Mouse (Mus musculus) forebrain, embryonic 11.5 days (tissue): ENCODE measurements at regions not wholly inside any gene's neighbourhood (a gene's known extent, or its start where the extent isn't known, plus 50 kb on each side); places are given as distances from the start of the nearest gene placed in this dataset.

Experiments used
- ATAC-seq: fragments of 200-750 bp; cut with Nextera tagmentation; replicated peaks from 2 replicates; pipeline ENCODE4 v1.8.0; 2017; ENCODE audit warnings: moderate TSS enrichment; ENCODE audit not compliant: low FRiP score
- DNase-seq: peaks from one replicate; pipeline ENCODE4 v3.0.0-alpha.2; 2017; ENCODE audit warnings: low spot score
- H3K27ac ChIP-seq: fragments of 300-500 bp; sonication (generic); 2 replicates; pipeline ENCODE4 v1.5.1; 2014; ENCODE audit warnings: low read depth, low read length
- H3K27me3 ChIP-seq: fragments of 300-500 bp; sonication (generic); 2 replicates; pipeline ENCODE4 v1.6.1; 2014; ENCODE audit warnings: mild to moderate bottlenecking, low read length, mixed read lengths; ENCODE audit not compliant: control insufficient read depth, insufficient read depth
- H3K36me3 ChIP-seq: fragments of 300-500 bp; sonication (generic); 2 replicates; pipeline ENCODE4 v1.6.1; 2014; ENCODE audit warnings: mild to moderate bottlenecking, low read length, moderate library complexity, mixed read lengths; ENCODE audit not compliant: control insufficient read depth, insufficient read depth
- H3K4me1 ChIP-seq: fragments of 300-500 bp; sonication (generic); replicated peaks from 2 replicates; pipeline ENCODE4 v1.6.1; 2014; ENCODE audit warnings: low read length, mixed read lengths; ENCODE audit not compliant: control insufficient read depth, insufficient read depth
- H3K4me2 ChIP-seq: fragments of 300-500 bp; sonication (generic); 2 replicates; pipeline ENCODE4 v1.6.1; 2014; ENCODE audit warnings: low read depth, mild to moderate bottlenecking, low read length, moderate library complexity, mixed read lengths; ENCODE audit not compliant: severe bottlenecking
- H3K4me3 ChIP-seq: fragments of 300-500 bp; sonication (generic); 2 replicates; pipeline ENCODE4 v1.5.1; 2014; ENCODE audit warnings: low read depth, low read length
- H3K9ac ChIP-seq: fragments of 300-500 bp; sonication (generic); 2 replicates; pipeline ENCODE4 v1.6.1; 2014; ENCODE audit warnings: low read length
- H3K9me3 ChIP-seq: fragments of 300-500 bp; sonication (generic); 2 replicates; pipeline ENCODE4 v1.6.1; 2016; ENCODE audit warnings: low read length, mixed read lengths; ENCODE audit not compliant: control insufficient read depth
- WGBS: fragments of 180-500 bp; shearing (Covaris S2); extraction: QIAGEN DNeasy Blood & Tissue Kit; methylation state at CpG from one replicate; pipeline ENCODE4 v1.1.7; 2014; 5-methylcytosine and 5-hydroxymethylcytosine counted together

DNA sequence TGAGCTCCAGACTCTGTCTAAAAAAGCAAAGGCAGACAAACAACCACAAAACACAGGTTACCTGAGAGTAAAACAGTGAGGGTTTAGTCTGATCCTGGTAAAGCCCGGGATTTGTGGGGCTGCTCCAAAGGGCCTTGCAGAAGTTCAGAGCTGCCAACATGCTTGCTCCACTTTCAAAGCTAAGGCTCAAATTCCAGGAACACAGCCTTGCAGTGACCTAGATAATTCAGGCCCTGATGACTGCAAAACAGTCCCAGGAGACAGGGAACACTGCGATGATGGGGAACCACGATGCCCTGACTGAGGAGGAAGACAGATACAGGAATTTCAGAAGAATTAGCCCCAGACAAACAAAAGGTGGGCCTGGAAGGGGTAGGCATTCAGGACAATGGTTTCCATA, 250.0 kb downstream of the Cdh26 start:
- 87% methylated on average over 3 of the region's 3 CpGs for WGBS
- H3K4me2 ChIP-seq = no peak overlapping the region
- H3K27me3 ChIP-seq = no peaks in the 10 kb centered on the region
- no peak overlapping the region for H3K27ac ChIP-seq
- no peaks in the 10 kb centered on the region for H3K4me1 ChIP-seq
- no peaks in the 10 kb centered on the region for H3K9me3 ChIP-seq
- H3K36me3 ChIP-seq = no peaks in the 10 kb centered on the region
- ATAC-seq = no peak
- H3K4me3 ChIP-seq = no peak overlapping the region
- DNase-seq = no peak
- no peak overlapping the region for H3K9ac ChIP-seq

DNA sequence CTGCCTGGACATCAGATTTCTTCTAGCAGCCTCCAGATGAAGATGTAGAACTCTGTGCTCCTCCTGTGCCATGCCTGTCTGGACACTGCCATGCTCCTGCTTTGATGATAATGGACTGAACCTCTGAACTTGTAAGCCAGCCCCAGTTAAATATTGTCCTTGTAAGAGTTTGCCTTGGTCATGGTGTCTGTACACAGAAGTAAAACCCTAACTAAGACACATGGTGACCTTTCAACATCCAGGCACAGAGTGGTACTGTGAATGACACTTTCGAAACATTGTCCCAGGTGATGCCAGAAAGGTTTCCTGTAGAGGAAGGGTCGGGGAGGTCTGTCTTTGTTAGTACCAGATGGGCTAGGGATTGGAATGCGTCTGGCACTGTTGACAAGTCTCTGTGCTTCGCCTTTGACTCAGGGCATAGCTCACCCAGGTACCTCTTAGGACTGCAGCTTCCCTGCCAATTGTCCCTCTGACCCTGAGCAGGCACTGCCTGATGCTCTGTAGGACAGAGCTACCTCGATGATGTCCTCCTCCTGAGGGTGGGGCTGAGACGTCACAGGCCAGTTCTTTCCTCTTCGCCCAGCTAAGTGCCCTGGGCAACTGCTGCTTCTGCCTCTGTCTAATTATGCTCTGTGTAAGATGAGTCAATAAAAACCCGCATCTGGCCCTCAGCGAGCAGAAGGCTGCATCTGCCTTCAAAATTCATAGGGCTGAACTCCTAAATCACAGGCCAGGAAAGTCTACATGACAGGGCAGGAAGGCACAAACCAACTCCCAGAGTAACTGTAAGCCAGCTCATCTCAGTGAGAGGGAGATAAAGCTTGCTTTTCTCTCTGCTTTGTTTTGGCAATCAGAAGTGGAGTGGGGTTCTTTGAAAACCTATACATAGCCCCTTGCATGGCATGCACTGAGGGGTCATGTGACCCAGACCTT, 254.0 kb downstream of the Cdh26 start:
- ATAC-seq (no peak), DNase-seq (no peak)
- Histone ChIP-seq H3K27me3 (no peaks in the 10 kb centered on the region), H3K4me2 (no peak overlapping the region), H3K36me3 (no peaks in the 10 kb centered on the region), H3K9ac (no peak overlapping the region), H3K9me3 (no peaks in the 10 kb centered on the region), H3K4me3 (no peak overlapping the region), H3K4me1 (no peaks in the 10 kb centered on the region; the same call in 1 of the 2 replicates), H3K27ac (no peak overlapping the region)
- WGBS = 78% methylated on average over 9 of the region's 9 CpGs

DNA sequence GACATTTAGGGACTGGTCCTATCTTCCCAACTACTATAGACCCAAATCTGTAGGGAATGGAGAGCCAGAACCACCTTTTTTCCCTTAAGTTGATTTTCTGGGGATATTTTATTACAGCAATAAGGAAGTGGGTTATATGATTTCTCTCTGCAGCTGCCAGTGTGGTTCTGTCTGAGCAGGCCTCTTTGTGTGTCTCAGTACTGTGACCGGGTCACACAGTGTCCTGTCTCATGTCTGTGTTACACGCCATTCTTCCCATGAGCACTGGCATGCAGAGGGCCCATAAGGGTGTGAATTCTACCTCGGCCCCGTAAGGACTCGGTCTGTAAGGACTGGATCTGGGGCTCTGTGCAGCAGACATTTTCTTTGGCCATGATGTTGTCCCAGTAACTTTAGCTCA, 254.9 kb downstream of the Cdh26 start:
- Histone ChIP-seq H3K27ac (no peak overlapping the region), H3K4me1 (no peaks in the 10 kb centered on the region; the same call in 1 of the 2 replicates), H3K4me3 (no peak overlapping the region), H3K36me3 (no peaks in the 10 kb centered on the region), H3K9me3 (no peaks in the 10 kb centered on the region), H3K9ac (no peak overlapping the region), H3K27me3 (no peaks in the 10 kb centered on the region), H3K4me2 (no peak overlapping the region)
- no peak for ATAC-seq
- no peak for DNase-seq
- WGBS = 93% methylated on average over 5 of the region's 5 CpGs

GRCm38 (mm10) chr2:178686167-178686601, 255.9 kb downstream of the Cdh26 start:
- Histone ChIP-seq H3K36me3 (no peaks in the 10 kb centered on the region), H3K27ac (no peak overlapping the region), H3K4me1 (no peaks in the 10 kb centered on the region; the same call in 1 of the 2 replicates), H3K4me3 (no peak overlapping the region), H3K4me2 (no peak overlapping the region), H3K27me3 (no peaks in the 10 kb centered on the region), H3K9ac (no peak overlapping the region), H3K9me3 (no peaks in the 10 kb centered on the region)
- DNase-seq = no peak
- peak; percentile 60 for ATAC-seq
- 52% methylated on average over 7 of the region's 7 CpGs for WGBS

DNA sequence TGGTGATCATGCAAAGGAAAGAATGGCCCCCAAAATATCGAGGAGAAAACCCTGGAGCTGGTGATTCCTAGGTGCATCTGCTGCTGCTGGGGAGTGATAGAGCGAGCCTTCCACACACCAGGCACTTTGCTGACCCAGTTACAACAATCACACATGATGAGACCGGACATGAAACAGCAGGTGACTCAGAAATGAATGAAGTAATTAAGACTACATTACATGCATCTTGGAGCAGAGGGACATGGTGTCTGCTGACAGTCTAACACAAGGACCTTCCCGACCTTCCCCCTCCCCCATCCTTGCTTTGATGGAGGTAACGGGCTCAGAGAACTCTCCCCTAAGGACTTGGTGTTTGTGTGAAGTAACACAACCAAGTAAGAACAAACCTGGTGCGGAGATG, 258.3 kb downstream of the Cdh26 start:
- H3K4me2 ChIP-seq = no peak overlapping the region
- H3K27me3 ChIP-seq = no peaks in the 10 kb centered on the region
- no peaks in the 10 kb centered on the region for H3K9me3 ChIP-seq
- no peaks in the 10 kb centered on the region for H3K36me3 ChIP-seq
- no peaks in the 10 kb centered on the region; the same call in 1 of the 2 replicates for H3K4me1 ChIP-seq
- DNase-seq (no peak), ATAC-seq (no peak)
- no peak overlapping the region for H3K27ac ChIP-seq
- no peak overlapping the region for H3K4me3 ChIP-seq
- H3K9ac ChIP-seq = no peak overlapping the region
- 81% methylated on average over 6 of the region's 6 CpGs for WGBS

- DNase-seq (no peak), ATAC-seq (no peak)
- H3K27me3 ChIP-seq = no peaks in the 10 kb centered on the region
- no peaks in the 10 kb centered on the region for H3K36me3 ChIP-seq
- H3K4me3 ChIP-seq = no peak overlapping the region
- no peaks in the 10 kb centered on the region for H3K9me3 ChIP-seq
- no peaks in the 10 kb centered on the region for H3K4me1 ChIP-seq
- WGBS = 75% methylated on average over 13 of the region's 13 CpGs
- H3K4me2 ChIP-seq = no peak overlapping the region
- no peak overlapping the region for H3K27ac ChIP-seq
- no peak overlapping the region for H3K9ac ChIP-seq
Measured at GRCm38 (mm10) chr2:178691190-178691864, 261.0 kb downstream of the Cdh26 start.

DNA sequence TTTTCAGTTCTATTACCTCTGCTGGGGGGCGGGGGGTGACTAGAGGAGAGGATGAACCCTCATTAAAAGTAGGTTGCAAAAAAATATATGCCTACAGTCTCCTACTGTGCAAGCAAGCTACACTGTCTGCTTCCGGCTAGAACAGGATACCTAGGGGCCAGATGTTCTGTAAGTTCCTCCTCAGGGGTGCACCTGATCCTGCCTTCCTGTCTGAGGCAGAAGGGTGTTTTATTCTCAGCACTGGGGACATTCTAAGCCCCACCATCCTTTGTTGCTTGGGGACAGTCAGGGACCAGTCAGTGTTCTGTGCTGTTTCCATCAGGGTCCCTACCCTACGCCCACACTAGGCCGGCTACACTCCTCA, 261.5 kb downstream of the Cdh26 start:
- ATAC-seq (no peak), DNase-seq (no peak)
- Histone ChIP-seq H3K9ac (no peak overlapping the region), H3K4me1 (no peaks in the 10 kb centered on the region), H3K27me3 (no peaks in the 10 kb centered on the region), H3K4me3 (no peak overlapping the region), H3K27ac (no peak overlapping the region), H3K36me3 (no peaks in the 10 kb centered on the region), H3K4me2 (no peak overlapping the region), H3K9me3 (no peaks in the 10 kb centered on the region)
- WGBS = 84% methylated on average over 4 of the region's 4 CpGs

- 77% methylated on average over 3 of the region's 3 CpGs for WGBS
- no peaks in the 10 kb centered on the region for H3K36me3 ChIP-seq
- H3K27me3 ChIP-seq = no peaks in the 10 kb centered on the region
- H3K9ac ChIP-seq = no peak overlapping the region
- H3K4me2 ChIP-seq = no peak overlapping the region
- H3K27ac ChIP-seq = no peak overlapping the region
- no peak overlapping the region for H3K4me3 ChIP-seq
- H3K9me3 ChIP-seq = no peaks in the 10 kb centered on the region
- no peaks in the 10 kb centered on the region for H3K4me1 ChIP-seq
- DNase-seq (no peak), ATAC-seq (no peak)
Measured at GRCm38 (mm10) chr2:178692231-178692630, 261.9 kb downstream of the Cdh26 start.
